Mouse (Mus musculus) c-Kit-positive CD71-positive TER-119-positive erythroid progenitor cells, embryonic 14.5 days (primary cell): ENCODE data around the gene Kif1b.
A peak's percentile ranks its signal among the peaks of the same experiment; 100 is the strongest.

Experiments
- DNase-seq: peaks from one replicate; pipeline ENCODE4 v3.0.0-alpha.2; 2013; ENCODE audit warnings: low spot score

Kif1b gene

DNA sequence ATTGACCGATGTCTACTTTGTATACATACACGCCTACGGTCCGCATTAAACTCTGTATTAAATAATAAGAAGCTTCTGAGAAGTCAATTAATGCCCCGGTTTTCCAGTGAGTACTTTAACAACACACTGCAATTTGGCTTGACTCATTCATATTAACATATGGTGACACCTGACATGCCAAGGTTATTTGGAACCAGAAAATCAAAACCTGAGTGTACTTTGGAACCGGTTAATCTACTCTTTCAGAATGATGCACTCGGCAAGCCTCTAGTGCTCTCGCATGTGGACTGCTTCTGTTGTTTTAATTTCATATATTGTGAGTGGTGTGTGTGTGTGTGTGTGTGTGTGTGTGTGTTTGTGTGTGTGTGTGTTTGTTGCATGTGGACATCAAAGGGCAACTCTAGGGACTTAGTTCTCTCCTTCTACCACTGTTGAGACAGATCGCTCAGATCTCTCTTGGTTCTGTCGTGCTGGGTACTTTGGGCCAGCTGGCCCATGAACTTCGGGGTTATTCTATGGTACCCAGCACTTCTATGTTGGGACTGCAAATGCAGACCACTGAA is 6.9 kb upstream of the Kif1b start:
- DNase-seq: no peak

GRCm38 (mm10) chr4:149313558-149314253 is 6.2 kb upstream of the Kif1b start:
- no peak for DNase-seq

DNA sequence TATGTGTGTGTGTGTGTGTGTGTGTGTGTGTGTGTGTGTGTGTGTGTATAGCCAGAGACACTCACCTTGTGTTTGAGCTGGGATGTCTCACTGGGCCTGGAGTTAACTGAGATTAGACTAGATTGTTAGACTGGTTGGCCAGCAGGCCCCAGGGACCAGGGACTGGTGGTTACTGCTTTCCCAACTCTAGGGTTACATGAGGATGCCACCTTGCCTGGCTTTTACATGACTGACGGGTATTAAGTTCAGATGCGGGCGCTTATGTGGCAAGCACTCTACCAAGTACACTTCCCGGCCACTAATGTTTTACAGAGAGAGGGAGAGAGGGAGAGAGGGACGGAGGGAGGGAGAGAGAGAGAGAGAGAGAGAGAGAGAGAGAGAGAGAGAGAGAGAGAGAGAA is 4.5 kb upstream of the Kif1b start:
- no peak for DNase-seq

DNA sequence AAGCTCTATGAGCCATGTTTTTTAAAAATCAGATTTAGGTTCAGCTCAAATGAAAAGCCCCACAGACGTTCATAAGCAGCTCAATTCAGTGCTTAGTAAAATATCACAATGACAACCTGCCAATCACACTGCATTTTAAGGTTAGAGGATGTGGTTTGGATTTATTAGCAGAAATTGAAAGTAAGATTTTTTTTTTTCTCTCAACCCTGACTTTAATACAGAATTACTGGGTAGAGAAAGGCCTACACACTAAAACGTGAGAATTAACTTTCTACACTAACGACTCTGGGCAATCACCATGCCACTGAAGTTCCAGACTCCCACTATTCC is 963 bp upstream of the Kif1b start:
- no peak for DNase-seq

GRCm38 (mm10) chr4:149306712-149307595 is 539 bp downstream of the Kif1b start:
- DNase-seq: no peak

DNA sequence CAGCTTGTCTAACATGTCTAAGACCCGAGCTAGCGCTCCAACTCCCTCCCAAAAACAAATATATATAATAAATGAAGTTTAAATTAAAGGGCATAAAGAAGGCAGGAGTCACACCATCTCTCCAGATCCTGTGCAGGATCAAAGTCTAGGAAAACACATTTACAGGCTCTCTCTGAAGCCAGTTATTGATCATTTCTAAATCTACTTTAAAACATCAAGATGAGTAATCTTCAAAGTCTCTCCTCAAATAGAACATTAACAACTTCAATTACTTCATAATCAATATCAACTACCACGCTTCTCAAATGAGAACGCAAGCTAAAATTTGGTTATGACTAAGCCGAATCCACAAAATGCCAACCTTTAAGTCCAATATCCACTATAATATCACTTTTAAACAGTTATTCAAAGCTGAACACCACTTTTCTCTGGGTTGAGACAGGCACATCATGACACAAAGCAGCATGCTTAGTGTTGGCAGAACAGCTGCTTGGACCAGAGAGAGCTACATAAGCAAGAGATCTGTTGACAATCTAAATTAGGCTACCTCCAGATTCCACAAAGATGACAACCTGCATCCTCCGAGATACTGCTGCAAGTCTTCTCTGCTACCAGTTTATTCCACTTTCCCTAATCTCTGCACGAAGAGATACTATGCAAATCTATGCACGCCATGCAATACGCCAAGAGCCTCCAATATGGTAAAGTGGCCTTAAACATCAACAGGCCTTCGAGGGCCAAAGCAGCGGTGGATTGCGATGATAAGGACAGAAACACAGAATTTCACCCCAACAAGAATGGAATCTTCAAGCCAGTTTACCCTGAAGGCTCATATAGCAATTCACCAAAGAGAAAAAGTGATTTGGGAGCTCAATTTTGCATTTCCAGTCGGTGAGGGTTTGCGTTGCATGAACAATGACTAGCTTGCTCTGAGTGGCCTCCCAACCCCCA is 1.5 kb downstream of the Kif1b start:
- no peak for DNase-seq

GRCm38 (mm10) chr4:149304466-149304865 is 3.0 kb downstream of the Kif1b start:
- no peak for DNase-seq

- no peak for DNase-seq
These were observed 4.0 kb downstream of the Kif1b start for GRCm38 (mm10) chr4:149303502-149303901.

DNA sequence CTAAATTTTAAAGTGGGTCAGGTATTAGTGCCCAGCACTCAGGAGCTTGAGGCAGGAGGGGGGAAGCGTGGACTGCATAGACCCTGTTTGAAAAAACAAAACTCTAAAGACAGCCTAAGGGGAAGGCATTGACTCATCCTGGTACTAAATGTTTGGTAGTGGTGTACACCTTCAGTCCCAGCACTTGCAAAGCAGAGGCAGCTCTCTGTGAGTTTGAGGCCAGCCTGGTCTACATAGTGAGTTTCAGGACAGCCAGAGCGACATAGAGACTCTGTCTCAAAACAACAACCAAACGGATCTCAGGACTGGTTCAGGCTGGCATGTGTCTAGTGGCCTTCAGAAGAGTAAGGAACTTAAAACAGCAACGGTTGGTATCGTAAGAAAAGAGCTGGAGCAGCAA is 4.7 kb downstream of the Kif1b start:
- no peak for DNase-seq

- no peak for DNase-seq
These were observed 5.4 kb downstream of the Kif1b start for GRCm38 (mm10) chr4:149302136-149302535.

GRCm38 (mm10) chr4:149296501-149296900 is 11.0 kb downstream of the Kif1b start:
- no peak for DNase-seq

- no peak for DNase-seq
These were observed 14.5 kb downstream of the Kif1b start for GRCm38 (mm10) chr4:149292984-149293383.

DNA sequence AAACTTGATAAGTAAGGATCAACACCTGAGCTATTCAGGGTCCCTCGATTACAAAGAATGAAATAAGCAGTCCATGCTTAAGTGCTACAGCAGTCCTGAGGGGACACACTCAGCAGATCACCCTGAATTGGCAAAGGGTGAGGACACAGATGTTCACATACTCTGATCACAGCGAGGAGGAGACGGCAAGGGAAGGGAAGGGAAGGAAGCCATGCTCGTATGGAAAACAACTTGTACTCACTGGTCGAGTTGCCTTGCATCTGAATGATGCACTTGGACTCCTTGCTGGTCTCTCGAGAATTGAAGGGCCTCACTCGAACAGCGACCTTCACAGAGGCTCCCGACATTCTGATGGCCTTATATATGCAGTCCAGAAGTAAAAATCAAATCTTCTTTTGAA is 16.4 kb downstream of the Kif1b start:
- no peak for DNase-seq

- no peak for DNase-seq
These were observed 17.2 kb downstream of the Kif1b start for GRCm38 (mm10) chr4:149290157-149290750.

GRCm38 (mm10) chr4:149286287-149287137 is 21.0 kb downstream of the Kif1b start:
- no peak for DNase-seq

DNA sequence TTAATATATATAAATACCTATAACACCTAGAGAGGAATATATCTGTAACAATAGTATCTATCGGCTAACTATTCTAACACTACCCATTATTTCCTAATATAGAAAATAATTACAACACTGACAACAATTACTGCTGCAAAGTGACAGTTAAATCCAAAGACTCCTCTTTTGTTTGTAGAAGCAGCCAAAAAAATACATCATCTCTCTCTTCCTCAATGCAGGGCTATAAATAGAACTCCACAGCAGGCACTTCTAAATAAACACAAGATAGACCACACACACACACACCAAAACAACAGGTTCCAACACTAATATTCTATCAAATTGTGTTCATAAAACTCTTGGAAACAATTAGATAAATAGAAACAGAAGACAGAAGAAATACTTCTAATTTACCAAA is 21.8 kb downstream of the Kif1b start:
- no peak for DNase-seq

DNA sequence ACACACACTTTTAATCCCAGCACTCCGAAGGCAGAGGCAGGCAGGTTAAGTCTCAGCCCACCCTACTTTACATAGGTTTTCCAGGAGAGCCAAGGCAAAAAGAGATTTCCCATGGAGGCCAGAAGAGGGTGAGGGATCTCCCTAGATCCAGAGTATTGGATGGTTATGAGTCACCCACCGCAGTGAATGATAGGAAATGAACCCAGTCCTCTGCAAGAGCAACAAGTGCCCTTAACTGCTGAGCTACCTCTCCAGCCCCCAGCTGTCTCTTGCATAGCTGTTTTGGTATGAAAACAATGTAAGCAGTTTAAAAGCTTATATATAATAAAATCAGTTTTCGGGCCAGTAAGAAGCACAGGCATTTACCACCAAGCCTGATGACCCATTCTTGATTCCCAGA is 24.5 kb downstream of the Kif1b start:
- DNase-seq: no peak

- DNase-seq: no peak
These were observed 25.3 kb downstream of the Kif1b start for GRCm38 (mm10) chr4:149282025-149282738.

DNA sequence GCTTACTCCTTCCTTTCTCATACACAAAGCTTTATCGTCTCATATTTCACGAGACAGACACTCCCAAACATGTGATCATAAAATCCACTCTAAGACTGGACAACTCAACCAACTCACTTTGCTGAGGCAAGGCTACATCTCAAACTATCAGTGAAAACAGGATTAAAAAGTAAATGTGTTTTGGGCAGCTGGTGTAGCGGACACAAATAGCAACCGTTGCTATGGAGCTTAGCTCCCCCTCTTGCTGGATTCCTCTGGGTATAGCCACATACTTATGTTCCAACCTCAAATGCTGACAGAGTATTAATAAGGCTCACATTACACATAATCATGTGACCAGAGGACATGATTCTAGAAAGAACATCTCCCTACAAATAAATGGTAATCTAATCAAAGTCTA is 29.9 kb downstream of the Kif1b start:
- no peak for DNase-seq

DNA sequence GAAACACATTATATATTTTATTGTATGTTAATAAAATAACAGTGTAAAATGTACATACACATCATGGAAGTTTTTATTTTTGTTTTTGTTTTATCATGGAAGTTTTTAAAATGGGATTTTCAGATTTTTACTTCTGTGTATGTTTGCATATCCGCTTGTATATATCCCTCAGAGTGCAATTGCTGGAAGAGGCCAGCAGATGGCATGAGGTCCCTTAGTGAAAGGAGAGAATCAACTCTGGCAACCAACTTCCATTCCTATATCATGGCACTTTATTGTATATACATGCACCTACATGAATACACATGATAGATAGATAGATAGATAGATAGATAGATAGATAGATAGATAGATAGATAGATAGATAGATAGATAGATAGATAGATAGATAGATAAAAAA is 34.4 kb downstream of the Kif1b start:
- peak; percentile 9 for DNase-seq
